Mouse (Mus musculus) layer of hippocampus, adult 11-12 months (tissue): ENCODE results near the gene Ptpn4.
A peak's percentile ranks its signal among the peaks of the same experiment; 100 is the strongest.

Source experiments
- DNase-seq: peaks from one replicate; pipeline ENCODE4 v3.0.0; 2022; ENCODE audit warnings: low spot score

The Ptpn4 gene

DNA sequence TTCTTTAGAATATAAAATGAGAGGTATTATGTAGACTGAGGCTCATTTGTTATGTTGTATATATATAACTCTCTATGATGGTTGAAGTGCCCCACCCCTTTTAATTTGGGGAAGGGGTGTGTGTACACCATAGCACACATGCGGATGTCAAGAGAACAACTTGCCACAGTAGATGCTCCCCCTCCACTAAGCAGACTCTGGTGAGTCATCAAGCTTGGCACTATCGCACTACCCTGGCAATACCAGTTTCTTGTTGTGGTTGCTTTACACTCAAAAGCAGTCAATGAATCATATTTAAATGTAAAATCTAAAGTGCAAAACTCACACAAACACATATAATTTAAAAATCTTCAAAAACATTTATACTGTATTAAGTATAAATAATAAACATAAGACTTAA, 31.4 kb downstream of the Ptpn4 start:
- DNase-seq, result no peak

DNA sequence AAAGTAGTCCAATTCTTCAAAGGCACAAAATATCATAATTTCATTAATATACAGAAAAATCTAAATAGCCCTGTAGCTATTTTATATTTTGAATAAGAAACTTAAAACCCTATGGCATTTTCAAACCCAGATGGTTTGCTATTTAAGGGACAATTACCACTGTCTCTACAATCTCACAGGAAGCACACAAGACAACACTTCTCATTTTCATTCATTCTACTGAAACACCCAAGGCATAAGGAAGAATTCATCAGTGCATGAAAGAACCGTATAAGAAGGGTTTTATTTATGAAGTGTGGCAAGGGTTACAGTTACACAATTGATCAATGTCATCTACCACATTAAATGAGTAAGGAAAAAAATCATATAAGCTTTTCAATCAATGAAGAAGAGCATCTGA, 32.8 kb downstream of the Ptpn4 start:
- DNase-seq, result no peak

DNA sequence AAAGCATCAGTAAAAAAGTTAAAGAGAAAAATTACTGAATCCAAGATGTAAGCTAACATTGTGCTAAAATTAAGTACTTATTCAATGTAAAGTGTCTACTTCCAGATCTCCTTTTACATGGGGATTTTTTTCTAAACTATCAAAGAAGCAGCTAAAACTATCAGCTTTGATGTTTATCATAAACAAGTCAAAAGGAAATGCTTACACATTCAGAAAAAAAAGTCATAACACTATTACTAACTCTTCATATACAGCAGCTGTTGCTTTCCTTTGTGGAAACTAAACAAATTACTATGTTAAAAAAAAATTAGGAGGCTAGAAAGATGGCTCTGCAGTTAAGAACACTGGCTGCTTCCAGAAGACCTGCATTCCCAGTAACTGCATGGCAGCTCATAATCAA, 42.2 kb downstream of the Ptpn4 start:
- no peak for DNase-seq

DNA sequence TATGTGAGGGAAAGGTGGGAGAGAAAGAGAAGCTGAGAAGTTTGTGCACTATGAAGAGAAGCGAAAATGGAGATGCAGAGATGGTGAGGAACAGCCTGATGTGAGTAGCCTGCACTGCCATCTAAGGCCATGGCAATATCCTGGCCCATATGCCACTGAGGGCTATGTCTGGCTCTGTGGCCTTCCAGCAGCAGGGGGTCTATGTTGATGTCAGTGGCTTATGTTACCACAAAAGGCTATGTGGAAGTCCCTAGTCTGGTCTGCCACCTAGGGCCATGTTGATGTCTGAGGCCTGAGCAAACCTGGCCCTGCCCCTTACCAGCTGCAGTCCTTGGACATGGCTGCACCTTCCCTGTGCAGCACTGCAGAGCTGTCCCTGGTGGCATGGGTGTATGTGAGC, 43.1 kb downstream of the Ptpn4 start:
- DNase-seq, result no peak

DNA sequence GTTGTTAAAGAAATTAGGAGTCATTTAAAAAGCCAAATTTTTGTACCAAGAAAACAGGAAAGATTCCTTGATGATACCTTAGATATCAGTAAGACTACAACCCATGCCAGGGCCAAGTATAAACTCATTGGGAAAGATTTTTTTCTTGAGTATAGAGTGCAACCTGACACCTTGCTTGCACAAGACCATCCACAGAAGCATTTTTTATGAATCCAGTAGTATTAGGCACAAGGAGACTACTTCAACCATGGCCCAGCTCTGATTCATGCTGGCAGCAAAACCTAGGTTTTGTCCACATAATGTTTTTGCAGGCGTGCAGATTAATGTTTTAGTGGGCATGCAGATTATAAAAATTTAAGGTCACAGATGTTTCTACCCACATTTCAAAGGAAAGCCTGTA, 46.8 kb downstream of the Ptpn4 start:
- no peak for DNase-seq

DNA sequence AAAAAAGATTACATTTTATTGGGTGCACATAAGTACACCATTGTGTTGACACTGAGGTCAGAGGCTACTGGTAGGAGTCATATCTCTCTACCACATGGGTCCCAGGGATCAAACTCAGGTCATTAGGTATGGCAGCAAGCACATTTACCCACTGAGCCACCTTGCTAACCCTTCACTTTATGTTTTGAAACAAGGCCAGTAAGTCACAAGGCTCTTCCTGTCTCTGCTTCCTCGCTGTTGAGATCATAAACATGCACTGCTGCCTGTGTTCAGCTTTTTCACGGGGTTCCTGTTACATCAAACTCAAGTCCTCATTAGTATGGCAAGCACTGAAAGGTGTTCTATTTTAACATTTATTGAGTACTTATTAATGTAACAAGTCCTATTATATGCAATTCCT, 61.5 kb downstream of the Ptpn4 start:
- DNase-seq, result no peak

DNA sequence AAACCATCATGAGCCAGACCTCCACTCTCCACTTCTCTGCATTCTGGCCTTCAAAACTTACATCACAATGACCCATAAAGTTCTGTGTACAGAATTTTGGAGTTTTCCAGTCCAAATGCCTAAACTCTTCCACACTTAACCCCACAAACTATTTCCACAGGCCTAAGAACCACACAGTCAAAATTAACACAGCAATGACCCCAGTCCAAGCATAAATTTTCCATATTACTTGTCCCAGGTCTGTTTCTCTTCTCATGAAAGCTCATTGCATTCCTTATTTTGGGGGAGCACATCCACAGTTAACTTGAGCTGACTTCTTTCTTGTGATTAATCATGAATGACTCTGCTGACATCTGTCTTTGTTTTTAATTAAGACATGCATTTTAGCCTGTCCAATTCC, 101.7 kb downstream of the Ptpn4 start:
- DNase-seq, result no peak

DNA sequence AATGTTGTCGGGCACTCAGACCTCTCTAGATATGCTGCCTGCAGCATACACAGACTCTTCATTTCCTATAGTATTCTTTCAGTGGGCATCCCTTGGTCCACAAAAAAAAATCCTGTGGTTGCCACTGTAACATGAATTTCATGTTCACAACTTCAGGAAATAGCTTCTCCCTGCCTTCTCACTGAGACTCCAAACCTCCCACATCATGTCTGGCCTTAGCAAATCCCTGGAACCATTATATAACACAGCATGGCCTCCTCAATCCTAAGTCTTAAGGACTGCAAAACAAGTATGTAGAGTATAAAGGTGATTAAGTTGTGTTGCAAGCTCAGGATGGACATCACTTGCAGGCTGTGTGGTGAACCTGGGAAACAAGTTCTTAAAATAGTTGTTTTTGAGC, 102.6 kb downstream of the Ptpn4 start:
- no peak for DNase-seq

DNA sequence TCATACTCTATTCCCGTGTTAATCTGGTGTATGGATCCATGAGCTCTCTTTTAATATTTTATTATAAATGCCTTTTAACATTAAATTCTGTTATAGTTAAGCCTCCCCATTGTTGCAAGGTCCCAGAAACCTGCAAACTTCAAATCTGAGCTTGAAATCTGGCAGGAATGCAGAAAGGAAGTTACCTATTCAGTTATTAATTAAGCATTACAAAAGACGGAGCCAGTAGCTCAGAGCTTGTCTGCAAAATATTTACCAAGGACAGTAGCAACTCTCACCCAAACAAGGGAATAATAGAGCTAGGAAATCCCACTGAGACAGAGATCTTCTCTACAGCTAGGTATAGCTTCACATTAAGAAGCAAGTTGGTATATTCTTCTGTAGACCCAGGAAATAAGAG, 106.2 kb downstream of the Ptpn4 start:
- no peak for DNase-seq

DNA sequence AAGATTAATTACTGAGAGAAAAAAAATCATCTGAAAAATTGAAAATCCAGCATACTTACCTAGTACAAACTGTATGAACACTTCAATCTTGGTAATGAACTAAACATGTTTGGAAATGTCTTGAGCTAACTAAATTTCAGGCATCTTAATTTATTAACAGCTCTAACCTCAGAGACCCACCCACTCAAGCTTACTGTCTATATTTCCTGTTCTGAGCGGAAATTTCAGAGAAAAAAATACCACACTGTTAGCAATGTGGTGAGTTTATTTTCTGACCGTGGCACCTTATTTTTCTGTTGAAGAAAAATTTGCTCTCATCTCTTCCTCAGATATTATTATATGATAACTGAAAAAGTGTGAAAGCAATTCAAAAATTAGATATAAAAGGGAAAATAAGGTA, 124.4 kb downstream of the Ptpn4 start:
- DNase-seq, result no peak

DNA sequence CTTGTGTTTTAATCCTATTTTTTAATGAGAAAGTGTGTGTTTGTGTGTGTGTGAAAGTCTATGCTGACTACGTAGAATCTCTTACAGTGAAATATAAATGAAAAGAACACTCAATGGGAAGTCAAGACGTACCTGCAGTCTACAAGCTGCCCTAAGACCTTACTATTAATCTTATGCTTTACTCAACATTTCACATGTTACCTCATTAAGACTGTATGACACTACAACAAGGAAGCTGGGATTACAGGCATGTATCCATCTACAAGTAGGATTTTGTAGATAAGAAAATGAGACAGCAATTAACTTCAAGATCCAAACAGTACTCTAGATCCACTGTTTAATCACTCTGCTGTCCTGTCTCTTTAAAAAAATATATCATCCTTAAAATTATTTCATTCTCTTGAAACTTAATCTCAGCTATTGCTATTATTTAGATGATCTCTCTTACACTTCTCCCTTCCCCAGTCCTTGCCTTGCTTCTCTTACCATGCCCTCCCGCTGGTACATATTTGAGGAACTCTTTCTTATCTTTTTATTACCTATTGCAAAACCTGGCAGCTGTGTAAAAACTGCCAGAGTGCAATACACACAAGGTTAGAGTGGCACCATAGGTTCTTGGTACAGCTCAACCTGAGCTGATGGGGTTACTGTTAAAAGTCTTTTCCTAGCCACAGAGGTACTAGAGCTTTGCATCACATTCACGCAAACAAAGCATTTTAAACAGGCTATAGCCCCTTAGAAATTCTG, 130.8 kb downstream of the Ptpn4 start:
- no peak for DNase-seq

DNA sequence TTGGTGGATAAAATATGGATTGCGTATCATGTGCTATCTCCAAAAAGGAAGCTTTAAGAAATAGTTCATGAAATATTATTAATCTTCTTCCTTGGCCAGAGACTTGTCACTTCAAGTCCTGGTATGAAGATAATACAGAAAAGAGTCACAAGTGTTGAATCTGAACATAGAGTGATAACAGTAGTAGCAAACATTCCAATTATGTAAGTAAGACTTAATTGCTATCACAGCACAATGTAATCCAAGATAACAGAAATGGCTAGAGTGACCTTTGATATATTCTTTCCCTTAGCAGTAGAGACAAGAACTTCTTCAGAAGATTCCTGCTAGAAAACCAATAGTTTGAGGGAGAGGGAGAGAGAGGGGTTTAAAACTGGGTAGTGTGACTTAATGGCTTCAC, 140.6 kb downstream of the Ptpn4 start:
- no peak for DNase-seq

DNA sequence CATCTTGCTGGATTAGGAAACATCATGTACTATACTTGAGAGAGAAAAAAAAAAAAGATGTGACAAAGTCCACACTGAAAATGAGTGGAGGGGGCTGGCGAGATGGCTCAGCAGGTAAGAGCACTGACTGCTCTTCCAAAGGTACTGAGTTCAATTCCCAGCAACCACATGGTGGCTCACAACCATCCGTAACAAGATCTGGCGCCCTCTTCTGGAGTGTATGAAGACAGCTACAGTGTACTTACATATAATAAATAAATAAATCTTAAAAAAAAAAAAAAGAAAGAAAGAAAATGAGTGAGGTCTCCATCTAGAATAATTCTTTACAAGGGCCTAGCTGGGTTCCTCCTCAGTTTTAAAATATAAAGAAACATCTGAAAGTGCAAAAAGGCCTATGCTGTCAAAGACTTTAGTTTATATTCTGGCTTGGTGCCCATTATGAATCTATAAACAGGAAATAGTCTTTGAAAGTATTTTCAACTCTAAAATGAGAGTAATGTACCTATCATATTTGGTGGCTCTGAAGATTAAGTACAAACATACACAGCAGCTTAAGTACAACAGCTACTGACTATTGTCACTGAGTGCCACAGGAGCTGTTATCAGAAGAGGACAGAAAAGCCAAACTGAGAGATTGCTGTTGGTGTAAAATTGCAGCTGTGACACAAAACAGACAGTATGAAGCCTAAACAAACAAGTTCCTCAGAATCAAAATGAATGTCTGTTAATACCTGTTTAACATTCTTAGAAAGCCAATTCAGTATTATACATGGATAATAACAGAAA, 151.4 kb downstream of the Ptpn4 start:
- DNase-seq, result no peak

DNA sequence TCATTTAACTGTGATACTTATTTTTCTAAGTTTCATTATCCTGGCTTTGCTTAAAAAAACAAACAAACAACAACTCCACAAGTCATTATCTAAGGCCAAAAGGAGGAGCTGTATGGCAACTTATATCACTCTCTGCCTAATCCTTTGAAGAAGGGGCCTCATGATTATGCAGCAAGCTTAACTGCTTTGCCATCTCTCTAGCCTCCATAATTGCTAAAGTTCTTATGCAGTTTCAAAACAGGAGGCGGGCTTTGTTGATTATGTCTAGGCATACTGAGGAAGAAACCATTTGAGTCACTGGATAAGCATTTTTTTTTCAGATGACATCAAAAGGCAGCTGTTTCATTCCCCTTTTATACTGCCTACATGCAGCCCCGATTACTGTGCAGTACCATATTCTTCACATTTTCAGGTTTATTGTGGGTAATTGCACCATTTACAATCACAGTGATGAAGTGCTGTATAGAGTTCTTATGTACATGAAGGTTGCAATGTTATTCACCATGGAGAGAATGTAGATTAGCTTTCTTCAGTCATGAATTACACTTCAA, 155.7 kb downstream of the Ptpn4 start:
- DNase-seq, result no peak

DNA sequence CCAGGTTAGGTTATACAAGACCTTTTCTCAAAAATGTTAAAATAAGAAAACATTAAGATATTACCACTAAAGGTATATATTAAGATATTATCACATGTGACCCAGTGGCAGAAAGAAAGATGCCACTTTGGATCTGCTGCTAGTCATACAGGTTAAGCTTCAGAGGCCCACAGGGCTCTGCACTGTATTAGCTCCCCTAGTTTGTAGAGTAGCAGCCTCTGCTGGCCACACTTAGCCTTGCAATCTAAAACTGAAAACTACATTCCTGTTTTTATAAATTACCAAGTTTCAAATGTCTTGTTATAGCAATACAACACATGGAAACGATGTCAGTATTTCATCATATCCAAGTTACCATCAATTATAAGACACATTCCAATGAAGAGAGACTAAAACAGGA, 162.4 kb downstream of the Ptpn4 start:
- DNase-seq, result peak; percentile 48

DNA sequence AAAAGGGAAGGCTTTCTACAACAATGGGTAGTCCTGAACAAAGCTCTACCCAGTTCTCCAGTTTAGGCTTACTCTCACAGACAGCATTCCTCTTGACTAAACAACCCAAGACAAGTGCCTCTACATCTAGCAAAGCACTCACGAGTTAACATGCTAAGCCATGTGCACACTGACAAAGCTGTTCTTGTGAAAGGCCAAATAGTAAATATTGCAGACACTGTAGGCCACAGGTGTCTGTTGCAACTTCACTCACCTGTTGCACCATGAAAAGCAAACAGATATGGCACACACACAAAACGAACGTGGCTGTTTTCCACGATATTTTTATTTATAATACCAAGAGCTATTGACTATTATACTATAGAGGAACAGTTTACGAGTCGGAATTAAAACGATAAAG, 170.5 kb downstream of the Ptpn4 start:
- no peak for DNase-seq

DNA sequence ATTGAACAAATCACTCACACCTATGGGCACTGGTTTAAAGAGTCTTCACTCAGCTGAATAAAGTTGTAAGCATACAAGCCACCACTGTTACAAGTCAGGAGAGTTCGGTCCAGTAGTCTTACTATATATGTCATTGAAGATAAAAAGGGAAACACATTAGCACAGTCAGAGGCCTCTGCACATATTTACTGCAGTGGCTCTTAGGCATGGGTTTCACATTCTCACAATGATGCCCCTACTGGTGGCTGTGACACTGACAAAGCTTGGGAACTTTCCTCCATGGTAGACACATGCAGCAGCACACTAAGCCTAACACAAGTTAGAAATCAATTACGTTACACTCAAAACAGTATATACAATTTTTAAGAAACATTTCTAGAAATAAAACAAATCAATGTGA, 183.1 kb downstream of the Ptpn4 start:
- no peak for DNase-seq

DNA sequence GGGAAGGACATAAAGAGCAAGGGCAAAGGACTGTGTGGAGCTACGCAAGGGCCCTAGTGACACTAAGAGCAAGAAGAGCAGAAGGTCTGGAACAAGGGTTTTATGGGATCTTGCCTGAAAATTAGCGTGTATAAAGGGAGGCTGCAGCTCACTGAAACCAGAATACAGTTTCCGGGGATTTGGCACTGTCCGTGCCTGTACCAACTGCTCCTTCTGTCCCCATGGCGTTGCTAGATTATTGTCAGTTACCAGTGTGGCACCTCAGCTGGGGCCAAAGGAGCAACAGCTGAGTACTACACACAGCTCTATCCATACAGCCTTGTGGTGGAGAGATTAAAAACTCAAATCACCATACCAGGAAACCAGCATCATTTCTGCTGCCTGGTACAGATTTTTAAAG, 187.0 kb downstream of the Ptpn4 start:
- no peak for DNase-seq

DNA sequence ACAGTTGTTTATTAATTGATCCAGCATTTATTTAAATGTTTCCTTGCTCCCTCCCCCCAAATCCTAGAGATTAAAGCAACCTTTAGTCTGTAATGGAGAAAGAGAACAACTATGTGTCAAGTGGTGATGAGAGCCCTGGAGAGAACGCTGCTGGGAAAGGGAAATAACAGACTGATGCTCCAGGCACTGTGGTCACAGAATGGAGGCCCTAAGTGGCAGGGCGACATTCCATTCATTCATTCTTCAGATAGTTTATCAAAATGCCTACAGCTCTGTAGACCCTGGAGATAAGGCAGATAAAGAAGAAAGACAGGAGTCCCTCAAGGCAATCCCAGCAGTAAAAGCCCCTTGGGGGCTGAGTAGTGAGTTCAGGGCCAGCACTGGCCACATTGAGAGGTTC, 187.8 kb downstream of the Ptpn4 start:
- DNase-seq, result no peak

DNA sequence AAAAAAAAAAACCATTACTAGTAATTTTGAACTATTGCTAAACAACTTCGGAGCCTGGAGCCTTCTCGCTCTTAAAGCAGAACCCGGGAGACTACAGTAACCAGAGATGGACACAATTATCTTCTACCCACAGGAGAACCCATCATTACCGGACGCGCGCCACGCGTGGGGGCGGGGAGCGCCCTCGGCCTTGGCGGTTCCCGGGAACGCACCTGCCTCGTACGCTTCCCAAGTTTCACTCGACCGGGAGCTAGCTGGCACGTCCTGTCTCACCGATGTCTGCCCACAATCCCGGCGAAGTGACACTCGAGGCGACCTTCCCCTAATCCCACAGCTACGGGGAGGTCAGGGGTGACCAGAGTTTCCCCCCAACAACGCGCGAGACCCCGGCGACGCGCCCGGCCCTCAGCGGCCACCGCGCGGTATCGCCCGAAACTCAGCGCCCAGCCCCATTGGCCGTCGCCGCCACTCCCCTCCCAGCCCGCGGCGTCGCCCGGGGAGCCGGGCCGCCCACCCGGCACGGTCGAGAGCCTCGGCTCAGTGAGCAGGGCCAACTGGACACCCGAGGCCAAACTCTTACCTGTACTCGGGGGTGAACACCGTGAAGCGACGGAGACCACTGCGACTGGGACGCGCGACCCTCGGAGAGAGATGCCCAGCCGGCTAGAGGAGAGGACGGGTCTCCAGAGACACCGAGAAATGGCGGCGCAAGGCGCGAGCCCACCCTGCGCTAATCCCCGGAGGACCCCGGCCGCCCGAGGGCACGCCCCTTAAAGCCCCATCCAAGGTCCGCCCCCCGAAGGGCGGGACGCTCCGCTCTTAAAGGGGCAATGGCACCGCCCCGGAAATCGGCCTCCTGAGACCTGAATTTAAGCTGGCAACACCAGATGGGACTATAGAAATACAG, 189.0 kb downstream of the Ptpn4 start, which contains the start of gene Epb41l5:
Gene Epb41l5 (minus strand): TSS at position 796 of the 907 bp plus-strand sequence.
- peak; percentile 74 for DNase-seq

DNA sequence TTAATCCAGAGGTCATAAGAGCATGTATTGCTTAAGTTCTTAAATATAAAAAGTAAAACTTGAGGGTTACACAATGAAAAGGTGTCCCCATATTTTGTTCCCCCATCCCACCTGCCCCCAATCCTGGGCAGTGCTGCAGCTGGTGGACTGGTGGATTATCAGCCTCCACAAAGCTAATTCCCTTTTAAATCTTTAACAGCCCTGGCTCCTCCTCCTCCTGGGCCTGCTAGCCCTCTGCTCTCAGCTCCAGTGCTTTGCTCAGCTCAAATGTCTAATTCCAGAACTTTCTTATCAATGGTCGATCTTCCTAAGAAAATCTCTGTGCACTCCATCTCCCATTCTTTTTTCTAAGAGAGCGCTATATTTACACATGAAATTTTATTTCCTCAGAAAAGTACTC, 191.1 kb downstream of the Ptpn4 start:
- no peak for DNase-seq

DNA sequence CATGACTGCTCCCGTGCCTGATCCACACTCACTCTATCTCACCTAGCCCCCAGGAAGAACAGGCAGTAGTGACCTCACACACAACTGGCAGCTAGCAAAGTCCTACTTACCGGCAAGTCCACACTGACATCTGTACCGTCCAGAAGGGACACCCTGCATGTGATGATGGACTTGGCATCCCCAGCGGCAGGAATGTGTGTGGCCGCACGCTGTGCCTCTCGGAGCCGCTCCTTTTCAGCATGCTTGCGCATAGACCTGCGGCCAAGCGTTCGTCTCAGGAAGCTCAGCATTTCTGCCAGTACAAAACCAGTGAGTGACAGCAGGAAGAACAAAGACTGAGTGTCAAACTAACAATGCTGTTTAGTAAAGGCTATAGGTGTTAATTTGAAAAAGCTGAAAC, 195.0 kb downstream of the Ptpn4 start:
- DNase-seq, result no peak
